Mouse (Mus musculus): Measurements from ENCODE around the gene Ttc24. TPM values are rescaled to one million over a fixed set of nuclear protein-coding genes. Genes with fewer than 3 reads are reported as not detected.

Ttc24 gene
- polyA plus RNA-seq, 1 experiment from 2014 or later, result not detected

DNA sequence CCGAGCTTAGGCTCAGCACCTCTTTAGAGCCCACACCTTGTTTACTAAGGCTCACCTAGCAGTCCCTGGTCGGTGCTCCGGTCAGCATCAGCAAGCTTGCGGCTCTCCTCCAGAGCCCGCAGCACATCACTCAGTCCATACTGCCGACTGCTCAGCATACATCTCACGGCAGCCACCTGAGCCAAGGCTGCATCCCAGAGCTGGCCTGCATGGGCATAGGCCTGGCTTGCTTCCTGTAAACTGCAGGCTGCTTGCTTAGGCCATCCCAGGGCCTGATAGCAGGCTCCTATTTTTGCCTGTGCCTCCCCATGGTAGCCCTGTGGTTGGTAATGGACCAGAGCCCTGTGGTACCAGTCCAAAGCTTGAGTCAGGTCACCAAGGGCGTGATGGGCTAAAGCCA is 3.3 kb downstream of the Ttc24 start:
- Histone ChIP-seq H3K4me3 (ENCODE audit: low read depth, low read length) (no peak overlapping the region), H3K27me3 (ENCODE audit: control insufficient read depth, insufficient read depth, low read length) (no peaks in the 10 kb centered on the region), H3K4me2 (replicated peaks; ENCODE audit: low read depth) (no peak overlapping the region), H3K27ac (replicated peaks) (no peak overlapping the region), H3K9ac (ENCODE audit: low read length) (no peak overlapping the region), H3K36me3 (ENCODE audit: control insufficient read depth, insufficient read depth, low read length) (no peaks in the 10 kb centered on the region), H3K4me1 (replicated peaks; ENCODE audit: control insufficient read depth, insufficient read depth) (no peaks in the 10 kb centered on the region), H3K9me3 (ENCODE audit: control insufficient read depth, low read length) (no peaks in the 10 kb centered on the region)
- ATAC-seq (ENCODE audit: low FRiP score, low TSS enrichment) (no peak), DNase-seq (ENCODE audit: low spot score) (no peak)
- WGBS, result 73% methylated on average over 8 of the region's 8 CpGs
- no peak for TF ChIP-seq EP300 (optimal IDR thresholded peaks at IDR 0.05)
- no peak for TF ChIP-seq CTCF (IDR thresholded peaks at IDR 0.05; ENCODE audit: low read depth)

DNA sequence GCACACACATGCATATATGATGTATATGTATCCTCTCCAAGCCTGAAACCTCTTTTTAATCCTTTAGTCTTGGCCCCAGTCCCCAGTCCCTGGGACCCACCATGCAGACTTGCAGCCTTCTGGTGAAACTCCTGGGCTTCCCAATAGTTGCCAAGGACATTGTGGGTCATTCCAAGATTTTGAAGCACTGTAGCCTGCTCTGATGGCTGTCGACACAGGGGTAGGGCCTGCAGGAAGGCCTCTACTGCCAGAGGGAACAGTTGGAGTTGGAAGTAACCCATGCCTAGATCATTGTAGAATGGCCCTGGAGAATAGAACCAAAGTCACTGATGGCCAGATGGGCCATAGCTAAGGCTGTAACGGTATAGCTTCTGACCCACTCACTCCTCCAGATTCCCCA is 3.8 kb downstream of the Ttc24 start:
- TF ChIP-seq CTCF (IDR thresholded peaks at IDR 0.05; ENCODE audit: low read depth) (no peak), EP300 (optimal IDR thresholded peaks at IDR 0.05) (no peak)
- ATAC-seq (ENCODE audit: low FRiP score, low TSS enrichment) (no peak), DNase-seq (ENCODE audit: low spot score) (no peak)
- WGBS, result 64% methylated on average over 2 of the region's 2 CpGs
- Histone ChIP-seq H3K36me3 (ENCODE audit: control insufficient read depth, insufficient read depth, low read length) (no peaks in the 10 kb centered on the region), H3K27ac (replicated peaks) (no peak overlapping the region), H3K27me3 (ENCODE audit: control insufficient read depth, insufficient read depth, low read length) (no peaks in the 10 kb centered on the region), H3K9ac (ENCODE audit: low read length) (no peak overlapping the region), H3K9me3 (ENCODE audit: control insufficient read depth, low read length) (no peaks in the 10 kb centered on the region), H3K4me2 (replicated peaks; ENCODE audit: low read depth) (no peak overlapping the region), H3K4me3 (ENCODE audit: low read depth, low read length) (no peak overlapping the region), H3K4me1 (replicated peaks; ENCODE audit: control insufficient read depth, insufficient read depth) (no peaks in the 10 kb centered on the region)

DNA sequence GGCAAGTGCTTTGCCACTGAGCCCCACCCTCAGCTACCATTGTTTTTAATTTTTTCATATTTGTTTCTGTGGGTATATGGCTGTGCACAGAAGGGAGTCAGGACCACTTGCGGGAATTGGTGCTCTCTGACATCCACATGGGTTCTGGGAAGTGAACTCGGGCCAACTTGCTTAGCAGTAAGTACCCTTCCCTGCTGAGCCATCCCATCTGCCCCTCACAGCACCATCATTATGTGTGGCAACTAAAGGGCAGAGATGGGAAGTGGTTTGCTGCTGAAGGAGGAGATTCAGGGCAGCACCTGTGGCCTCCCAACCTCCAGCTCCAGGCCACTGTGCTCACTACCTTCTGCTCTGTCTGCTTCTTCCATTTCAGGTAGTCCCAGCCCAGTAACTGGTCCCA is 4.5 kb downstream of the Ttc24 start:
- ATAC-seq (ENCODE audit: low FRiP score, low TSS enrichment) (no peak), DNase-seq (ENCODE audit: low spot score) (no peak)
- no peak overlapping the region for H3K4me2 ChIP-seq (replicated peaks; ENCODE audit: low read depth)
- H3K9ac ChIP-seq (ENCODE audit: low read length), result no peak overlapping the region
- H3K27me3 ChIP-seq (ENCODE audit: control insufficient read depth, insufficient read depth, low read length), result no peaks in the 10 kb centered on the region
- no peak overlapping the region for H3K27ac ChIP-seq (replicated peaks)
- H3K4me1 ChIP-seq (replicated peaks; ENCODE audit: control insufficient read depth, insufficient read depth), result no peaks in the 10 kb centered on the region
- 70% methylated on average over 2 of the region's 2 CpGs for WGBS
- H3K36me3 ChIP-seq (ENCODE audit: control insufficient read depth, insufficient read depth, low read length), result no peaks in the 10 kb centered on the region
- TF ChIP-seq EP300 (optimal IDR thresholded peaks at IDR 0.05) (no peak), CTCF (IDR thresholded peaks at IDR 0.05; ENCODE audit: low read depth) (no peak)
- H3K4me3 ChIP-seq (ENCODE audit: low read depth, low read length), result no peak overlapping the region
- no peaks in the 10 kb centered on the region for H3K9me3 ChIP-seq (ENCODE audit: control insufficient read depth, low read length)

DNA sequence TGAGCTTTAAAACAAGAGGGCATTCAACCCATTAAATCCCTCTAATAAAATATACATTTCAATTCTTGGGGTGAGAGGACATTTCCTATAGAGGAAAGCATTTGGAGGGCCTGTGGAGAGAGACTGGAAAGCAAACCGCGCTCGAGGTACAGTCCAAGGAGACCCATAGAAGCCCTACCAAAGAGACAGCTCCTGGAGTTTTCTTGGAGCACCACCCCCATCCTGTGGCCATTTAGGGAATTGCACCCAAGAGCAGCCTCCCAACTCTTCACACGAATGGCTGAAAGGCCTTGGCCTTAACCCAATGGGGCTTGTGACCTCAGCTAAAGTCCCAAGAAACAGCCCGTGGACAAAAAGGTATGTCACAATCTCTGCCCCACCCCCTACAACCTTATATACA is 6.3 kb downstream of the Ttc24 start:
- ATAC-seq (ENCODE audit: low FRiP score, low TSS enrichment), result peak; percentile 79
- WGBS, result 0% methylated on average over 5 of the region's 5 CpGs

DNA sequence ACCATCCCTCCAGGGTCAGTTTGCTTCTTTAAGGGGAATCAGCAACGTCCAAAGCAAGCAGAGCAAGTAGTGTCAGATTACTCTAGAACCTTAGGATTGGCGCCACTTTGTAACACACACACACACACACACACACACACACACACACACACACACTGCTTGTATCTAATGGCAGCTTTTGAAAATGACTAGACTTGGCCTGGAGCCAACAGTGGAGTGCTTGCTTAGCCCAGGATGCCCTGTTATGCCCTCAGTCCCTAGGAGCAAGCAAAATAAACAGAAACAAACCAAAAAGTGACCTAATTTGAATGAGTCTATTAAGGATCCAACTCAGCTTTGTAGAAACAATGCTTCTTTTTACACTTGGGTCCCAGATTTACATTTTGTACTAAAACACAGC is 9.7 kb downstream of the Ttc24 start:
- Histone ChIP-seq H3K4me2 (replicated peaks; ENCODE audit: low read depth) (no peak overlapping the region), H3K27me3 (ENCODE audit: control insufficient read depth, insufficient read depth, low read length) (no peaks in the 10 kb centered on the region), H3K4me3 (ENCODE audit: low read depth, low read length) (no peak overlapping the region), H3K36me3 (ENCODE audit: control insufficient read depth, insufficient read depth, low read length) (no peaks in the 10 kb centered on the region), H3K9ac (ENCODE audit: low read length) (no peak overlapping the region), H3K4me1 (replicated peaks; ENCODE audit: control insufficient read depth, insufficient read depth) (no peaks in the 10 kb centered on the region), H3K27ac (replicated peaks) (no peak overlapping the region), H3K9me3 (ENCODE audit: control insufficient read depth, low read length) (no peaks in the 10 kb centered on the region)
- no peak for ATAC-seq (ENCODE audit: low FRiP score, low TSS enrichment)
- DNase-seq (ENCODE audit: low spot score), result no peak
- TF ChIP-seq CTCF (IDR thresholded peaks at IDR 0.05; ENCODE audit: low read depth) (no peak), EP300 (optimal IDR thresholded peaks at IDR 0.05) (no peak)
- WGBS, result 17% methylated on average over 2 of the region's 2 CpGs

More for the DNA sequence above, 6.3 kb downstream of the Ttc24 start:
- Histone ChIP-seq H3K4me3 (ENCODE audit: low read depth, low read length) (no peak overlapping the region), H3K27ac (replicated peaks) (no peak overlapping the region), H3K9me3 (ENCODE audit: control insufficient read depth, low read length) (no peaks in the 10 kb centered on the region), H3K9ac (ENCODE audit: low read length) (no peak overlapping the region), H3K36me3 (ENCODE audit: control insufficient read depth, insufficient read depth, low read length) (no peaks in the 10 kb centered on the region), H3K4me1 (replicated peaks; ENCODE audit: control insufficient read depth, insufficient read depth) (no peaks in the 10 kb centered on the region), H3K27me3 (ENCODE audit: control insufficient read depth, insufficient read depth, low read length) (no peaks in the 10 kb centered on the region), H3K4me2 (replicated peaks; ENCODE audit: low read depth) (no peak overlapping the region)
- TF ChIP-seq EP300 (optimal IDR thresholded peaks at IDR 0.05) (no peak), CTCF (IDR thresholded peaks at IDR 0.05; ENCODE audit: low read depth) (peak; percentile 95)
- DNase-seq (ENCODE audit: low spot score), result peak; percentile 87

DNA sequence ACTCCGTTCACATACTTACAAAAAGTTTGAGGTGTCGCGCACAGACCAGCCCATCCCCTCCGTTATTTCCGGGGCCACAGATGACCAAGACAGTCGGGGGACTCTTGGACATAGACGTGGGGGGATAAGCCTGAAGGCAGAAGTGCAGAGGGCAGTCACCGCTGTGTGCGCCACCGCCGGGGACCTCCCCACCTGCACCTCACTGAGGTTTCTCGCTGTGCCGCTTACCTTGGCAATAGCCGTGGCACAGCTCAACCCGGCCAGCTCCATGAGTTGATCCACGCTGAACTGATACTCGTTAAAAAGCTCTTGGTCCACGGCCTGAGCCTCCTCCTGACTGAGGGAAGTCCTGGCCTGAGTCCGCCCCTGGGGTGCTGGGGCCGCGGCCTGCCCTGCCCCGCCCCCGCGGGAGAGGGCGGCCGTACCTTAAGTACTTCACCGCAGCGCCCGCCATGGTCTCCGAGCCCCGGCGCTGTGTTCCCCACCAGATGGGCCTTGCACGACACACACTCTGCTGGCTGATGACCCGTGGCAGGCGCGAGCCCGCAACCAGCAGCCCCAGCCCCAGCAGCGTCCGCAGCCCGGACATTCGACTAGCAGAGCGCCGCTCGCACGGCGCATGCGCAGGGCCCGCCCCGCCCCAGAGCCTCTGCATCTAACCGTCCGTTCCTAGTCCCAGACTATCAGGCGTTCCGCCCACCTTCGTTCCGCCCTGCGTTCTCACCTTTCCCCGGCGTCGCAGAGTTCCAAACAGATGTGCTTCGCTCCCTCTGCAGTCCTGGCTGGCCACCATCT is 20.0 kb downstream of the Ttc24 start, which contains the start of gene Naxe:
TSS of gene Naxe (minus strand) at position 594 of the 795 bp plus-strand sequence.
- Histone ChIP-seq H3K27ac (replicated peaks) (peak within 1 kb of the TSS; percentile 58), H3K4me2 (replicated peaks; ENCODE audit: low read depth) (peak within 1 kb of the TSS; percentile 95), H3K4me1 (replicated peaks; ENCODE audit: control insufficient read depth, insufficient read depth) (0 out of 2 replicates have a peak, but pooled peaks cover 2% of the 10 kb centered on the region), H3K36me3 (ENCODE audit: control insufficient read depth, insufficient read depth, low read length) (peaks cover 9% of the 10 kb centered on the region), H3K9ac (ENCODE audit: low read length) (peak within 1 kb of the TSS; percentile 83), H3K4me3 (ENCODE audit: low read depth, low read length) (peak within 1 kb of the TSS; percentile 88), H3K9me3 (ENCODE audit: control insufficient read depth, low read length) (no peaks in the 10 kb centered on the region), H3K27me3 (ENCODE audit: control insufficient read depth, insufficient read depth, low read length) (no peaks in the 10 kb centered on the region)
- TF ChIP-seq CTCF (IDR thresholded peaks at IDR 0.05; ENCODE audit: low read depth), result no peak
- TF ChIP-seq EP300 (optimal IDR thresholded peaks at IDR 0.05), result no peak
- peak; percentile 96 for ATAC-seq (ENCODE audit: low FRiP score, low TSS enrichment)
- under 1% methylated on average over 58 of the region's 60 CpGs for WGBS
- DNase-seq (ENCODE audit: low spot score), result peak; percentile 94
